Mouse (Mus musculus) intestine, postnatal 0 days (tissue): ENCODE data around the gene Cstad. TPM values are rescaled to one million over a fixed set of nuclear protein-coding genes. Genes with fewer than 3 reads are reported as not detected.

ENCODE experiments used
- ATAC-seq: fragments of 200-750 bp; cut with Nextera tagmentation; 2 replicates; pipeline ENCODE4 v1.8.0; 2017; ENCODE audit warnings: mild to moderate bottlenecking, moderate TSS enrichment, moderate library complexity
- H3K27ac ChIP-seq: fragments of 300-500 bp; sonication (generic); 2 replicates; pipeline ENCODE4 v1.5.1; 2014; ENCODE audit warnings: mild to moderate bottlenecking, low read depth, low read length, moderate library complexity
- H3K27me3 ChIP-seq: fragments of 300-500 bp; sonication (generic); replicated peaks from 2 replicates; pipeline ENCODE4 v1.6.1; 2014; ENCODE audit warnings: low read length, mixed read lengths; ENCODE audit not compliant: control insufficient read depth, insufficient read depth
- H3K36me3 ChIP-seq: fragments of 300-500 bp; sonication (generic); 2 replicates; pipeline ENCODE4 v1.6.1; 2014; ENCODE audit warnings: mild to moderate bottlenecking, moderate library complexity; ENCODE audit not compliant: control insufficient read depth, insufficient read depth
- H3K4me1 ChIP-seq: fragments of 300-500 bp; sonication (generic); replicated peaks from 2 replicates; pipeline ENCODE4 v1.6.1; 2014; ENCODE audit warnings: antibody characterized with exemption, low read length, mixed read lengths; ENCODE audit not compliant: control insufficient read depth, insufficient read depth
- H3K4me2 ChIP-seq: fragments of 300-500 bp; sonication (generic); replicated peaks from 2 replicates; pipeline ENCODE4 v1.6.1; 2014; ENCODE audit warnings: low read depth, mild to moderate bottlenecking, moderate library complexity
- H3K4me3 ChIP-seq: fragments of 300-500 bp; sonication (generic); 2 replicates; pipeline ENCODE4 v1.5.1; 2014; ENCODE audit warnings: low read depth, low read length
- H3K9ac ChIP-seq: fragments of 300-500 bp; sonication (generic); 2 replicates; pipeline ENCODE4 v1.6.1; 2014; ENCODE audit warnings: mild to moderate bottlenecking, low read depth, low read length
- H3K9me3 ChIP-seq: fragments of 300-500 bp; sonication (generic); 2 replicates; pipeline ENCODE4 v1.6.1; 2016; ENCODE audit warnings: mixed run types; ENCODE audit not compliant: control insufficient read depth
- CTCF ChIP-seq: sonication (generic); IDR thresholded peaks from 2 replicates; pipeline ENCODE4 v1.5.1; 2016; ENCODE audit warnings: low read depth, mild to moderate bottlenecking, control low read depth, antibody characterized with exemption, moderate library complexity
- WGBS: fragments of 180-500 bp; shearing (Covaris S2); extraction: QIAGEN DNeasy Blood & Tissue Kit; methylation state at CpG from one replicate; pipeline ENCODE4 v1.1.7; 2014; 5-methylcytosine and 5-hydroxymethylcytosine counted together
- polyA plus RNA-seq: library from polyadenylated mRNA; unstranded; fragments of >200 nt; fragmentation: Nextera tagmentation; extraction: Ambion mirVana; gene quantifications from 2 replicates; pipeline ENCODE4 v1.2.1, GENCODE M21; 2015

Cstad gene
- polyA plus RNA-seq, 1 experiment from 2014 or later: 0.53 TPM

DNA sequence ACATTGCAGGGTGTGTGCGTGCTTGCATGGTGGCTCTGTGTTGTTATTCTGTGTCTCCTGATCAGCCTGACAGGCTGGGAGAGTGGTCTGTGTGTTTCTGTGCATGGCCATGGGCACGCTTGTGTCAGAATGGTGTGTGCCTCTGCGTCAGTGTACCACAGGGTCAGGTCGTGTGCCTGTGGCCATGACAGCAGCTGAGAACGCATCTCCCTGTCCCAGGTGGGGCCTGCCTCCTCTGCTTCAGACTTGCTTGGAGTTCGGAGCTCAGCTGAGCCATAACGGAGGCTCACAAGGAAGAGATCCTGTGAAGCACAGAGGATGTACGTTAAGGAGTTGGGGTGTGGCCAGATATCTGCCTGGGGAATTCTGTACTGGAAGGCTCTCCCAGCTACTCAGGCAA, 13.1 kb downstream of the Cstad start:
- TF ChIP-seq CTCF: no peak
- no peak overlapping the region for H3K9ac ChIP-seq
- H3K27ac ChIP-seq: no peak overlapping the region
- H3K4me2 ChIP-seq: no peak overlapping the region
- H3K4me3 ChIP-seq: no peak overlapping the region
- no peaks in the 10 kb centered on the region; the same call in 1 of the 2 replicates for H3K4me1 ChIP-seq
- H3K9me3 ChIP-seq: no peaks in the 10 kb centered on the region
- H3K27me3 ChIP-seq: no peaks in the 10 kb centered on the region
- H3K36me3 ChIP-seq: no peaks in the 10 kb centered on the region
- 61% methylated on average over 8 of the region's 8 CpGs for WGBS
- no peak for ATAC-seq

DNA sequence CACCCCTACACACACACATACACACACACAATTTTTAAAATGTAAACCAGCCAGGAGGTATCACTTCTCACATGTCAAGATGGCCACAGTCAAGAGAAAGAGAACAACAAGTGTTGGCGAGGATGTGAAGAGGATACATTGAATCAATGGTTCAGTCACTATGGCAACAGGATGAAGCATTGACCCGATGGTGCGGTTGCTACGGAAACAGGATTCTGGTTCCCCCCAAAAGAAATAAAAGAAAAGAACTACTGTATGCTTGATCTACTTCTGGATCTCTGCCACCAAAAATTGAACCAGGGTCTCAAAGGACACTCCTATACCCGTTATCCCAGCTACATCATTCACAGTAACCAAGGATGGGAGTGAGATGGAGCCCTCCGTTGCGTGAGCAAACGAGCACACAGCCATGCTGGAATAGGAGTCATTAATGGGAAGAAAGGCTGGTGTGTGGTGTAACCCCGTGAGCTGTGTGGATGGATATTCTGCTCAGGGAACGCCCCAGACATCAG, 13.9 kb downstream of the Cstad start:
- 87% methylated on average over 10 of the region's 10 CpGs for WGBS
- Histone ChIP-seq H3K4me3 (no peak overlapping the region), H3K27ac (no peak overlapping the region), H3K9ac (no peak overlapping the region), H3K9me3 (no peaks in the 10 kb centered on the region), H3K27me3 (no peaks in the 10 kb centered on the region), H3K36me3 (no peaks in the 10 kb centered on the region), H3K4me2 (no peak overlapping the region), H3K4me1 (no peaks in the 10 kb centered on the region; the same call in none of the 2 replicates)
- ATAC-seq: no peak
- no peak for TF ChIP-seq CTCF

DNA sequence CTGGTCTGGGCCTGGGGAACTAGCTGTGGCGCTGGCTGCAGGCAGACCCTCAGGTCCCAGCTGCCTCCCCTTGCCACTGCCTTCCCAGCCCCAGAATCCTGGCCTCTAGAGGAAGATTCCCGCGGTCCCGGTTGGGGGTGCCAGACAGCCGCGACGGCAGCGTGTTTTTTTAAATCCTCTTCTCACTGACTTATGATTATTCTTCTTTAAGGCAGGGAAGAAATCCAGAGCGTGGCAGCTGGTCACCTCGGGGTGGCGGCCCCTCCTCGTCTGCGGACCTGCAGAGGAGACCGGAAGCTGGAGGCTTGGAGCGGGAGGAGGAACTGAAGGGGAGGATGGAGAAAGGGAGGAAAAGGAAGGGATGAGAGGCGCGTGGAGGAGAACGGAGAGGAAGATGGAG, 18.7 kb downstream of the Cstad start:
- Histone ChIP-seq H3K9me3 (no peaks in the 10 kb centered on the region), H3K4me1 (no peaks in the 10 kb centered on the region; the same call in 1 of the 2 replicates), H3K4me3 (no peak overlapping the region), H3K27ac (no peak overlapping the region), H3K4me2 (peak overlapping the region; percentile 52), H3K36me3 (no peaks in the 10 kb centered on the region), H3K27me3 (no peaks in the 10 kb centered on the region), H3K9ac (0 out of 2 replicates have a peak overlapping the region, but pooled peaks have one; percentile 22)
- WGBS: 4% methylated on average over 18 of the region's 18 CpGs
- peak; percentile 70 for TF ChIP-seq CTCF
- peak; percentile 32; the same call in 1 of the 2 replicates for ATAC-seq

DNA sequence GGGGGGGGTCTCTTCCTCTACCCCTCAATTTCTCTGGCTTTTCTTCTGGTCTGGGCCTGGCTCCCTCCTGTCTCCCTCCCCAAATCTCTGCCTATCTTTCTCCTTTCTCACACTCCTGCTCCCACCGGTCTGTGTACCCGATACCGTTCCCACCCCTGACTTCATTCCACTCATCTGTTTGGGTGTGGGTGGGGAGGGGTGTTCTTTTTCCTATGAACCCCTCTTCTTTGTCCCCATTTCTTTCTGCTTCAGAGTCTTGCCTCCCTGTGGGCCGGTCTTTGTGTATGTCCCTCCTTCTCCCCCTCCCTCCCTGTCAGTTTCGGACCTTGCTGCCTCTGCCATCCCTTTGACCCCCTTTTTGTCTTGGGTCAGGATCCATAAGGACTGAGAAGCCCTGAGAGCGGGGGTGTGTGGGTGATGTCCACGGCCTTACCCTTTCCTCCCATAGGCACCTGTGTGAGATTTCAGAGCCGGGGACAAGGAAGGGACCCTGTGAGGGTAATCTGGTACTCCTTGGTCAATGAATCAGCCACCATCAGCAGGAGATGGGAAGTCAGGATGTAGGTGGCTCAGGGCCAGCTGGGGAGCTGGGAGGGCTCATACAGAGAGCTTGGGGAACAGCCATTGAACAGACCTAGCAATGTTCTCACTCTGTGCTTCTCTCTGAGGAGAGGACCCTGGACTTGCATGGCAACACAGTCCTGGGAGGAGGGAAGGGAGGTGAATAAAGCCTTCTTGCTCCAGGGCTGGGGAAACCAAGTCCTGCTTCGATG, 19.5 kb downstream of the Cstad start:
- H3K4me2 ChIP-seq: peak overlapping the region; percentile 52
- H3K4me3 ChIP-seq: no peak overlapping the region
- no peak for TF ChIP-seq CTCF
- no peaks in the 10 kb centered on the region for H3K27me3 ChIP-seq
- H3K9me3 ChIP-seq: no peaks in the 10 kb centered on the region
- WGBS: 48% methylated on average over 9 of the region's 9 CpGs
- no peaks in the 10 kb centered on the region; the same call in none of the 2 replicates for H3K4me1 ChIP-seq
- no peak for ATAC-seq
- no peaks in the 10 kb centered on the region for H3K36me3 ChIP-seq
- 0 out of 2 replicates have a peak overlapping the region, but pooled peaks have one; percentile 22 for H3K9ac ChIP-seq
- H3K27ac ChIP-seq: no peak overlapping the region; the same call in 1 of the 2 replicates

DNA sequence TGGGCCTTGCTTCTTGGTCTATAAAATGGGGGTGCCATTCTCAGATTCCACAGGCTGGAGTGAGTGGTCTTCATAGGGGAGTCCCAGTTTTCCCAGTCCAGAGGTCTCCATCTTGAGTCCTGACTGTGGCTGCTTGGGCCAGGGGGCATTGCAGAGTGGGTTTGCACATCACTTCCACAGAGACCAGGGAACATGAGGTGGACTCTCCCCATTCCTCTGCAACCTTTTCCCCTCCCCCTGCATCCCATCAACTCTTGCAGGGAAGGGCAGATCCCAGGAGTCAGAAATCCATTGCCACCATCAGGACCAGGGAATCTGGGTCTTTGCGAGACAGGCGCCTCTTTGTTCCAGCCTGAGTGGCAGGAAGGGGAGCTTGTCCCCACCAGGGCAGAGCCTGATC, 21.0 kb downstream of the Cstad start:
- H3K4me3 ChIP-seq: no peak overlapping the region
- H3K27ac ChIP-seq: no peak overlapping the region
- no peak overlapping the region for H3K4me2 ChIP-seq
- WGBS: 100% methylated on average over 2 of the region's 2 CpGs
- ATAC-seq: no peak
- no peaks in the 10 kb centered on the region; the same call in none of the 2 replicates for H3K4me1 ChIP-seq
- TF ChIP-seq CTCF: no peak
- H3K36me3 ChIP-seq: no peaks in the 10 kb centered on the region
- H3K9me3 ChIP-seq: no peaks in the 10 kb centered on the region
- H3K9ac ChIP-seq: no peak overlapping the region
- no peaks in the 10 kb centered on the region for H3K27me3 ChIP-seq

DNA sequence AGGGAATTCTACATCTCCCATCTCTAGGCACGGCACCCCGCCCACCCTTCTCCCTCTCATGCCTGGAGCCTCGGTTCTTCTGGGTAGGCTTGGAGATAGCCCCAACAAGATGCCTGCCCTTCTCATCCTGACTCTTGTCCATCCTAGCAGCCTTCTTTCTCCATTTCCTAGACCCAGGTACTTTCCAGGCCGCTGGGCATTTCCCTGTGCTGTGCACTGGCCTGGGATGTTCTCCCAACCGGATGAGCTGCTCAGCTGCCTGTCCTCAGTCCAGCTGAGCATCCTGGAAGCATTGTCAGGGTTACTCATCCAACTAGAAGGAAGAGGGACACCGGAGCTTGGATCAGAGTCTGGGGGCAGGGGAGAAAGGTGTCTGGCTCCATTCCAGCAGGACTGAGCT, 21.6 kb downstream of the Cstad start:
- no peak overlapping the region for H3K27ac ChIP-seq
- no peak overlapping the region for H3K4me3 ChIP-seq
- no peaks in the 10 kb centered on the region for H3K36me3 ChIP-seq
- no peak for TF ChIP-seq CTCF
- no peak for ATAC-seq
- H3K9me3 ChIP-seq: no peaks in the 10 kb centered on the region
- no peak overlapping the region for H3K9ac ChIP-seq
- H3K27me3 ChIP-seq: no peaks in the 10 kb centered on the region
- 76% methylated on average over 6 of the region's 6 CpGs for WGBS
- no peaks in the 10 kb centered on the region; the same call in none of the 2 replicates for H3K4me1 ChIP-seq
- no peak overlapping the region for H3K4me2 ChIP-seq
